Mouse (Mus musculus) heart, adult 11 months (tissue): ENCODE measurements at regions not wholly inside any gene's neighbourhood (a gene's known extent, or its start where the extent isn't known, plus 50 kb on each side); places are given as distances from the start of the nearest gene placed in this dataset.

Source experiments
- DNase-seq: peaks from one replicate; pipeline ENCODE4 v3.0.0; 2022

DNA sequence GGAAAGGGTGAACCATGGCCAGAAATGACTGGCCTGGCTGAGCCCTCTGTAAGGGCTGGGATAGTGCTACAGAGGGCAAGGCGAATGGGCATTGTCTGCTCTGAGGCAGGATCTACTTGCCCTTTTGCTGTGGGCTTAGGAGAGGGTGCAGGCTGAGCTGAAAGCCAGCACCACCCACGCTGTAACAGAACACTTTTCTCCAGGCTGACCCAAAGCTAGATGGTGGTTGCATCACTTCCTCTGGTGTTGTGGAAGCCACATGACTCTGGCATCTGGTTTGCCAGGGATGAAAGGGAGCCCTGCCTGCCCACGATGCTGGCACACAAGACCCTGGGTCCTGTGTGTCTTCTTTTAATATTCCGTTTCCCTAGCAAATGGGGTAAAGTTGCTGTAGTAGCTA lies 198.0 kb upstream of the Klf4 start:
- DNase-seq: peak; percentile 96

DNA sequence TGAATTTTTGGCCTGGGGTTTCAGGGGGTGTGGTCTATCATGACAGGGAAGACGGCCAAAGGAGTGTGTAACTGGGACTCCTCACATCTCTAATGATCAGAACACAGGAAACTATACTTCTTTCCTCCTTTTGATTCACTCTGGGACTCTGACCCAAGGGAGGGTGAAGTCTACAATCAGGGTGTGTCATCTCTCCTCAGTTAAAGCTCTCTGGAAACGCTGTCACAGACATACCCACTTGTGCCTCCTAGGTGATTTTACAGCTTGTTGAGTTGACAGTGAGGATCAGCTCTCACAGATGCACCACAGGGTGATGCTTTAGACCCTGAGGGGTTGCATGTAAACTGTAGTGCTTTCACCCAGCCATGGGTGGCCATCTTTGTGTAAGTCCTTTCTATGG lies 194.9 kb upstream of the Klf4 start:
- DNase-seq: peak; percentile 68

DNA sequence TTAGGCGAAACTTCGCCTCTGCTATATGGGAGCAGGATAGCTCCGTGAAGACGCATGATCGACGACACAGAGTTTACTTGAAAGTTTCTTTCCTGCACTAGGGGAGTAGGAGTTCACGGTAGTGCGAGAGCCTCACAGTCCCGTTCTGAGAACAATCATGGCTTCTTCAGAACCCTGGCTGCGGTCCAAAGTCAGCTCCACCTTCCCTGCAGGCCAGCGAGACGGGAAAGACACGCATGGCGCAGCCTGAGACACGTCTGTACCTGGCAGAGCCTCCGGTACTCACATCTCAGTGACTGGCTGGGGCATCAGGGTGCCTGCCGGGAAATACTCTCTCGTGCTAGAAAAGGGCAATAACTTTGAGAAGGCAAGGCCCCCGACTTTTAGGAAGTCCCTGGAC lies 193.8 kb upstream of the Klf4 start:
- peak; percentile 89 for DNase-seq

DNA sequence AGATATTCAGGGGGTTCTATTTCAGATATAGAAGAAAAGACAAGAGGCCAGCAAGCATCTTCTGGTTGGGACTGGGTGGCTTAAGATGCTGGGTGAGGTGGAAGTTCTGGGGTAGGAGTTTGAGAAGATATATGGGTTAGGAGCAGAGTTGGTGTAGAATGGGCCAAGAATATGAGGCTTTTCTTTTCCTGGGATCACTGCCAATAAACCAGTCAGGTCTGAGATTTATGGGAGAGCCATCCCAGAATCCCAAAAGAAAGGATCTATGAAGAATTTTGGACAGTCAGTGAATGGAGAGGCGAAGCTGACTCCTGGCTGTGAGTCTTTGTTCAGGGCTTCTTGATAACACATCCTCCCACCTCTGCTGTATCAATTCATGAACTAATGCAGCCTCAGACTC lies 192.0 kb upstream of the Klf4 start:
- DNase-seq: no peak

DNA sequence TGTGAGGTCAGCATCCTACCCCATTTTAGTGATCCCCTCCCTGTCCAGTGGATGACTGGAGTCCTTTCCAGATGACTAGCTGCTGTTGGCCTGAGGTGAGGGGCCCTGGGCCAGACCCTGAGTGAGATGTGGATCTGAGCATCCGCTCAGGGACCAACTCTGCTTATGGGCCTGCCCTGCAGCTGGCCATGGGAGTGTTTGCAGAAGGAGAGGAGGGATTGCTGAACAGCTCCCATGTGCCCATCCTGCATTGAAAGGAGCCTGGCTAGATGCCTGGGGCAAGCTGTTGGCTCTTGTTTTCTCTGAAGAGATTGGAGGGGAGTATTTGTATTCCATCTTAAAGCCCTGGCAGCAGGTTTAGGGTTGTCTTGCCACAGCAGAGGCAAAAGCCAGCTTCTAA lies 190.9 kb upstream of the Klf4 start:
- DNase-seq: peak; percentile 97

DNA sequence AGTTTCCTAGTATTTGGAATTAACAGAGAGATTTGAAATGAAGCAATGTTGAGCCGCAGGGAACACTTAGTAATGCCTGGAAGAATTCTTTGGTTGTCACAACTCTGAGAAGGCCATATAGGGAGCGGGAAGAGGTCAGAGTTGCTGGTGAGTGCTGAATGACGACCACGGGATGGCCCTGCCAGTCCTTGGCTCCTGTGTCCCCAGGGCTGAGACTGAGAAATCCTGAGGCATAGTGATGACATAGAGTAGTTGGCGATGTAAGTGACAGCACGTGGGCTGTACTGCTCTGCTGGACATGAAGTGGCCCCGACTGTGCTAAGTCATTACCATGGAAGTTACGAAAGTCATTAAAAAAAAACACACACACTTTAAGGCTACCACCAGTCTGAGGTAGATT lies 190.1 kb upstream of the Klf4 start:
- DNase-seq: no peak

DNA sequence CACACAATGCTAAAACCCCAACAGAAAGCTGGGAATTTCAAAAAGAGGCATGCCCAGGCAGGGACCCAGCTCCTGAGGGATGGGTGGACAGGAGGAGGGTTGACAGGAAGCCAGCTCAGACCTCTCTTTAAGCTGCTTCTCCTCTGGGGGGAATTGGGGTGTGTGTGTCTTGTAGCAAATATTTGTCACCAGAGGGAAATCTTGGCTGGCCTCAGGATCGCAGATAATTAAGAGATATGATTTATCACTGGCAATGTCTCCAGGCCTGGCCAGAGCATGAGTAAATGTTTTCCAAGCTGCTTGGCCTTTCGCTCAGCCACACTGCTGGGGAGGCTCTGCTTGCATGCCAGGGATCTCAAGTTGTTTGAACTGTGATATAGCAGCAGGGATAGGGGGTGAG lies 189.6 kb upstream of the Klf4 start:
- peak; percentile 94 for DNase-seq

DNA sequence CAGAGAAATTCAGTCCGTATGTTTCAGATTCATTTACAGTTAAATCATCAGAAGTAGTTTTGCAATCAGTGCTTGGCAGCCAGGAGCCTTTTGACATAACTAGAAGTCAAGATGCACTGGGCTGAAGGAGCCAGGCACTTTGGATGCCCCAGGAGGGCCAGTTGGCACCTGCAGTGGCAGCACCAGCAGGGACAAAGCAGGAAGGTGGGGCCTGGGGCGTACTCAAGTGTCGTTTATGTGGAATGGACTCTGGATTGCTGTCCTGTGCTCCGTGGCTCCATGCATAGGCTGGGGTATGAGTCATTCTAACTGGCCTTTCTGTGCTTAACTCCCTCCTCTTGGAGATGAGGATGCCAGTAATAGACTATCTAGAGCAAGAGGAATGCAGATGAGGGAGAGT lies 186.2 kb upstream of the Klf4 start:
- DNase-seq: peak; percentile 97

DNA sequence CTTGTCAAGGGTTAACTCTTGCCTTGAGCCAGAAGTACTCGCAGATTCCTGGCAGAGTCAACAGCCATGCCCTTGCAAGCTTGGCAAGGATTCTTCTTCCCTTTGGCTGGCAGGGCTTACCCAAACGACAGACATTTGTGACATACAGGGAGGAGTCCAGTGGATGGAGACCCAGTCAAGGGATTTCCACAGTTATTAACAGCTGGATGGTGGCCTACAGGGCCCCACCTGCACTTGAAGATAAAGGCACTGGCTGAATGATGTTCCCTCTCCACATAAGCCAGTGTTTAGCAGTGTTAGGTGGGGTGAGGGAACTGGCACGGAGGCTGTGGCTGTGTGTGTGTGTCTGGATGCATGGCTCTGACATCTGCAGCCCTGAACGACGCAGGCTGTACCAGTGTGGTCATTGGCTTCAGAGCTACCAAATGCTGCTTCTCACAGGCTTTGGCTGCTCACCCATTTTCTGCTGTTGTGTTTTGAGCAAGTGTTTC lies 183.9 kb upstream of the Klf4 start:
- DNase-seq: peak; percentile 97

DNA sequence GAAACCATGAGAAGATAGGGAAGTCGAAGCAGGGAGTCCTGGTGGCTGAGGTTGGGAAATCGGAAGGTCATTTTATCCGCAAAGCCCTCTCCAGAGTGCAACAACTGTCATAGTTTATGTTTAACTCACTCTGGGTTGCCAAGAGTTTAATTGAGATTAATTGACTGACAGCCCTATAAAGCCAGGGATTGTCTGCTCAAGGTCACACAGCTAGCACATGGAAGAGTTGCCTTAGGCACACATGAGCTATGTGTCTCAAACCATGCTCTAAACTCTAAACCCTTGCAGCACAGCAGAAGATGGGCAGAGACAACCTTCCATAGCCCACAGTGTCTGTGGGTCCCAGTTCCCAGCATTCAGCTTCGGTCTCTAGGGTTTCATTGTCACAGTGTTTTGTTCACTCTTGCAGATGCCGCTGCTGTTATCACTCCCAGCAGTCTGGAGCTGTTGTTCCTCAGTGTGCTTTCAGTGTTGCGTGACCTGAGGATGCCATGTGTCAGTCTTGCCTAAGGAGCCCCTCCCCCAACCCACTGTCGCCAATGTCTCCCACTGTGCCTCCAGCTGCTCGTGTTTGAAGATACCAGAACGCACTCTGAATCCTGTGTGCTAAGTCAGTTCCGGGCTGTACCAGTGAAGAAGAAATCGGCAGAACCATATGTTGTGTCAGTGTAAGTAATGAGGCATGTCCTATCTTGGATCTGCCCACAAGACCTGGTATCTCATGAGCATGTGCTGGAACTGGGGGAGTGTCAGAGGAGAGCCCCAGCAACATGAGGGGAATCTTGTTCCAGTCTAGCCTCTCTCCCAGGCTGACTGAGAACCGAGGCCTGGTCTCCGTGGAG lies 179.5 kb upstream of the Klf4 start:
- DNase-seq: peak; percentile 44

DNA sequence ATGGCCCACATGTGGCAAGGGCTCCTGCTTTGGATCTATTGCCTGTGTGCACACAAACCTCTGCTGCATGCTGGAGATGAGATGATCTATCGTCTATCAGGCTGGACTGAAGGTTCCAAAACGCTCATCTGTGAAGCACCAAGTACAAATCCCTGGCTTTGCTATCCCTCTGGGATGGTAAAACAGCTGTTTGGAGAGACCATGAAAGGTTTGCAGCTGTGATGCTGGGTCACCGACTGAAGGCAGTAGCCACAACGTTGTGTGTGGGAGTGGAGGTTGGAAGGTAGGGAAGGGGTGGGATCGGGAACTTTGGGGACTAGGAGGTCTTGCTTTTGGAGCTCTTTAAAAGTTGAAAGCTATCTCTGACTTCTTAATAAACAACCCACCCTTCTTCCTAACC lies 178.2 kb upstream of the Klf4 start:
- DNase-seq: no peak

DNA sequence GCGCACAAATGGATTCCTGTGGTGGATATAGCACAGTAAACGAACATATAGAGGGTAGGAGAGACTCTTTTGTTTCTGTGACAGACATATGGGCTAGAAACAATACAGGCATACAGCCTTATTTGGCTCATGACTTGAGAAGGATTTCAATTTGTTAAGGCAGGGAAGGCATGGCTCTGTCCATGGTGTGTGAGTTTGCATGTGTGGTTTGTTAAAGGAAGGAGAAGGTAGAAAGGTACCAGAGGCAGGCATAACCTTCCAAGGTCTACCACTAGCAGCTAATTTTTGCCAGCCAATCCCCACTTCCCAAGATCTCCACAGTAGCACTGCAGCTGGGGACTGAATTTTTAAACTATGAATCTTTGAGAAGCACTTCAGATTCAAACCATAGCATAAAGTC lies 176.5 kb upstream of the Klf4 start:
- DNase-seq: peak; percentile 66

DNA sequence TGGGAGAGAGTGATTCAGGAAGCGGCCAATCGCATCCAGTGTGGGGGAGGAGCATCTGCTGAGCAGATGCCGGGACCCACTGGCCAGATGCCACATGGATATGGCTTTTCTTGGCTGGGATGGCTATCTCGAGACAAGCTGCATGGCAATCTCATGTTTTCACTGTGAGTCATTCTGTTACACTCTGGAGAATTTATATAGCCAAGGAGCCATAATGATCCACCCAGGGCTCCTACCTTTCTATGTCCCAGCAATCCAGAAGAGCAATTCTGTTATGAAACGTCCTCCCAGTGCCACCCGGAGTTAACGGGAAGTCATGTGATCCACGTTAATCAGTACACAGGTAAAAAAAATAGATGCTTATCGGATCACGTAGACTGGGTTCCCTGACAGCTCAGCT lies 175.7 kb upstream of the Klf4 start:
- peak; percentile 83 for DNase-seq

DNA sequence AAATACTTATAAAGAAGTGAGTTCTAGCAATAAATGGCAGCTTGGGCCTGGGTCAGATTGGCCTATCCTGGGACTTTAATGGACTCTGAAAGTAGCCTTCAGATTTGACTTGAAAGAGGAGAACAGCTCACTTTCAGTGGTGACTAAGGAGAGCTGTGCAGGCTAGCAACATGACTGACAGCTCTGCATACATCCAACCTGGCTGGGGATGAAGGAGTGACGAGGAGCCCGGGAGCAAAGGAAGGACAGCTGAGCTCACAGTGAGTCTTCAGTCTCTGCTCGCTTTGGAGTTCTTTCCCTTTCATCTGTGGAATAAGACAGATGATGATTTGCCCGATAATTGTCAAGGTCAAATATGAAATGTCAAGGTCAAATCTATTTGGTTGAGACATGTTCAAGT lies 172.7 kb upstream of the Klf4 start:
- DNase-seq: peak; percentile 21

DNA sequence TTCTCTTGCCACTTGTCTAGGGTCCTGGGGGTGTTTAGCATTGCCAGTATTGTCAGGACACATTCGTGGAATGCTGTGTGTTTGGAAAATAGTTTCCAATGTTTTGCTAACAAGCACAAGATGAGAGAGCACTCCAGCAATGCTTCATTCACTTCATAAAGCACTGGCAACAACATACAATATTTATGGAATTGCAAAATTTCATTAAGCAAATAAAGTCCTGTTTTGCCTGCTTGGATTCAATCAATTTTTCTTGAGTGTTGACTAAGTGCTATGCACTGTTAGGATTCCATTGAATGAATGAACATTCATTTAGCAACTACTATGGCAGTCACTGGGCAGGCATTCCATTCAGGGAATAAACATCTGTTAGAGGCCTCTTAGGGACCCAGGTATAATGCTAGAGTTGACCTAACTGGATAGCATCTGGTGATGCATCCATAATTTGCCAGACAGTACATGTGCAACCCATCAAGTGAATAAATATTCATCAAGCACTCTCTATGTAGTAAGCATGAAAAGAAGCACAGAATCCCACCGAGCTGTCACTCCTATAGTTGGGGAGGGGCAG lies 171.2 kb upstream of the Klf4 start:
- DNase-seq: peak; percentile 57

DNA sequence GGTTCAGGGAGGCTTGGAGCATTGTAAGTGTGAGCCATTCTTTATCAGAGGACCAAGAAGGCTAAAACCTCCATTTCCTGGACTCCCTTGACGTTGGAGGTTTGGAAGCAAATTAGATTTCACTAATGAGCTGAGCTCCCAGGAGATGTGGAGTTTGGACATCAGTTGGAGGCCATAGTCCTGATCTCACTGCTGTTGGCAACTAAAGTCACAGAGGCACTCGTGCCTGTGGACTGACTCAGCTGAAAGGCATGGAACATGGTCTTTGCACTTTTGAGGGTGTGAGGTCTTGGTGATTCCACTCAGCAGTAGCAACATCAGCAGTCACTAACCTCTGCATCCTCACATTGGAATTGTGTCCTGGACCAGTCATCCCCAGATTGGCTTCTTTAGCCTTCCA lies 169.1 kb upstream of the Klf4 start:
- peak; percentile 96 for DNase-seq

DNA sequence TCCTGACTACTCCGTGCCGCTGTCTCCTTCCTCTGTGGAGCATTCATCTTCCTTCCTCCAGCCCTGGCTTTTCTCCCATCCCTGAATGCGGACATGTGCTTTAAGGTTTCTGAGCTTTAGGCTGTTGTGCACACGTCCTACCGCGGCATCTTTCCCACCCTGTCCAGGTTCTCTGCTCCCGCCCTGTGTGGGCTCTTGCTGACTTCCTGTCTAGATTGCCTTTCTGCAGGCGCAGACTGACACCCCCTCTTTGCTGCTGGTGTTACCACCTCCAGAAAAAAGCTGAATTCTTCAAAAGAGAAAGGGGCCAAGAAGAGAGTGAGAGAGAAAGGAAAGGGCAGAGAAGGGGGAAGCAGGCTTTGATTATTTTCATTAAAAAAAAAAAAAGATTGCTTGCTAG lies 167.7 kb upstream of the Klf4 start:
- peak; percentile 92 for DNase-seq

DNA sequence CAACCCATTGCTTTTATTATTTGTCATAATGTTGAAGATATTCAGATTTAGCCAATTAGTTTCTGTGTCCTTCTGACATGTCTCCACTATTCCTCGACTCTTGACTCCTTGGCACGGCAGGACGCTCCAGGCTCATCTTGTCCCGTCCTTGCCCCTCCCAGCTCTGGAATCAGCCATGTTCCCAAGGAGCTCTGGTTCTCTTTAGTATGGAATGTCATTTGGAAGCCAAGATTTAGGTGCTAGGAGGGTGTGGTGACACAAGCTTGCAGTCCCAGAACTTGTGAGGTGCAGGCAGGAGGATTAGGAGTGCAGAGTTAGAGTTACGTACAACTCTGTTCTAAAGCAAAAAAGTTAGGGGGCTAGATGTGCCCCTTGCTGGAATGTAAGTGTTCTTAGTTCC lies 166.9 kb upstream of the Klf4 start:
- DNase-seq: peak; percentile 80

DNA sequence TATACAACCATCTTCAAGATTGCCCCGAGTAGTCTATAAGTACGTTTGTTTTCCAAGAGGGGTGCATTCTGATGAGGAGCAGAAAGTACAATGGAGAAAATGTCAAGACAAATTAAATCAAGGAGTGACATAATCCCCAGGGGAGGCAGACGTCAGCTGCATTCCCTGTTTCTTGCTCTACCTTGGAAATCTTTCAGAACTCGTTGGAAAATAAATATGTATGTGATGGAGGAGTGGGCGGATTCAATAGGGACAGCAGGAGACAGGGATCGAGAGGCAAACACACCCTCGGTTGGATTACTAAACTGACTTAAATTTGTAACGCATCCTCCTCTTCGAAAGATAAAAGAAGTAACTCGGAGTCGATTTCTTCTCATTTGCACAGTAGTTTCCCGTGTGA lies 164.8 kb upstream of the Klf4 start:
- peak; percentile 85 for DNase-seq

DNA sequence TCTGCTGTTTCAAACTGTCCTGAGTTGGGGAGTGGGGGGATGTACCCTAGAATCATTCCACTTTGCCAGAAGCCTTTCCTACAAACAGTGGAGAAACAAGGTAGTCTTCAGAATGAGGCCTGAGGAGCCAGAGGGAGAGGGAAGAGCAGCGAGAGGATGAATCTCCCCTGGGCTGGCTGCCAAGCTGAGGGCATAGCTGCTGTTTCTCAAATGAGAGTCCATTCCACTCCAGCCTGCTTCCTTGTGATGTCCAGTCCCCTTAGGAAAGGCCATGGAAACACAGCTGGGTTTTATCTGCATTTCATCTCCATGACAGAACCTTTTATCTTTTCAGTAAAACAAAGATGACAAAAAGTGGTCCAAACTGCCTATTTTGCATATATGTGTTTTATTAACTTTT lies 164.2 kb upstream of the Klf4 start:
- DNase-seq: peak; percentile 82

DNA sequence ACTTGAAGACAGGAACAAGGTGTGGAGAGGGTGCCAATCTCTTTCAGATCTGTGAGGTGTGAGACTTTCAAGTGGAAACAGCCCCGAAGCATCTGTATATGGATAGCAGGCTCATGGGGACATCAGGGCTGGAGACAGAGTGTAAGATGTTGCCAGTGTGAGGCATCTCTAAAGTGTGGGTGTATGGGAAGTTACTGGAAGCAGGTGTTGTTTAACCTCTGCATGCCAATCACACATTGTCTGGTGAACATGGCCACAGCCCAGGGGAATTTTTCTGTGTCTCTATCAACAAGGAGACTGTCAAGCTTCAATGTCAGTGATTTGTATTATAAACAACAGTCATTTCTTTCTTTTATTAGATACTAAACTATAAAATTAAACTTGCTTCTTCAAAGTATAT lies 163.0 kb upstream of the Klf4 start:
- DNase-seq: peak; percentile 81

DNA sequence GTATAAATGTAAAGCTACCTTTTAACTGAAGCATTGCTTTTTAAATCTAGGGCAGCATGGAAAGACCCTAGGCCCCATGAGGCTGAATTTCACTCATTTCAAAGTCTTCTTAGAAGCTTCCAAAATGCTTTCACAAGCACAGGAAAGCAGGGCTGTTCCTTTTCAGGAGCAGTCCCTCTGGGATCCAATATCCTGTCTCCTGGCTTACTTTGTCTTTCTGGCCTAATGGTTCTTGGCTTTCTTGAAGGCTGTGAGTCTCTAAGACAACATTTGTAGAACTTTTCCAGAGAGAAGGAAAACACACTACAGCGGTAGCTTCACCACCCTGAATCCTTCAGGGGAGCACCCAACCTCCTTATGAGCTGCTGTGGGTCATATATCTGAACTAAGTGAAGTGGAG lies 157.2 kb upstream of the Klf4 start:
- DNase-seq: peak; percentile 96

DNA sequence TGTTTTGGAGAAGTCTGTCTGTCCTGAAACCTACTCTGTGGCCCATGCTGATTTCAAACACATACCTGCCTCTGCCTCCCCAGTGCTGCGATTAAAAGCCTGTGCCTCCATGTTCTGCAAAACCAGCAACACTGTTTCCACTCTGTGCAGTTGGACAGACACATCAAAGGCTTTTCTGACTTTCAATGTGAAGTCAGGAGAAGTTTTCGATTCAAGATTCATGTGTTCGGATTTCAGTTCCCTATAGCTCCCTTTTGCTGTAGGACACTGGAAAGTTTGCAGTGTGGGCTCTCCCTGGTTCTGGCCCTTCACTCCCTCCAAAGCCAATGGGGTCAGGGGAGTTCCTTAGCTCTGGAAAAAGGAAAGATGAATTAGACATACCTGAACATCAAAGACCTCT lies 154.5 kb upstream of the Klf4 start:
- DNase-seq: peak; percentile 60

DNA sequence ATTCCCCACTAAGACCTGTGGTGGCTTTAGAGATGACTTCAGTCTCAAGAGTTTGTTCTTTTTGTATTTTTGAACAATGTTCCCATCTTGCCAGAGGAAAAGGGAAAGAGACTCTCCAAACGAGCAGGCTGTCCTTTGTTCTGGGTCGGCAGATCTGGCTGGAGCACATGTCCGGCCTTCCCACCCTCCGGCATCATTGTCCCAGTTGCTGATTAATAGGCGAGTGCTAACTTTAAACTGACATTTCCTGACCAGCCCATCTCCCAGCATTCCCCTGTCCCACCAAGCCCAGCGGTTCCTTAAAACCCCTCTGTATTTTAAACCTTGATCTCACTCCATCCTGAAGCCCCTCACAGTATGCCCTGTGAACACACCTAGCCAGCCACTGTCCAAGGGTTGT lies 140.0 kb upstream of the Klf4 start:
- peak; percentile 98 for DNase-seq

DNA sequence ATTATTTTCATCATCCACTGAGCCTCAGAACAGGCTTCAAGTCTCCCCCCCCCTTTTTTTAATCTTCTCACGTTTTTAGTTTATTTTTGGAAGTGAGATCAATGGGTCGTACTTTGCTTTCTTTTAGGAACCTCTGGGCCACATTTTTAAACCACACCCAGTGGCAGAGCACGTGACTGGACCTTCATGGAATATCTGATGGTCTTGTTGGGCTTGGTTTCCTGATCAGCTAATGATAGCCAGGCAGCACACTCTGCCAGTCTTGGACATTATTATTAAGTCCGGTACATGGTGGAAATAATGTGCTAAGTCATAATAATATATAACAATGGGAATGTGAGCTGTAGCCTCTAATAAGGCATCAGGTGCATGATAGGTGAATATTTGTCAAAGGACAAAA lies 138.0 kb upstream of the Klf4 start:
- peak; percentile 92 for DNase-seq
